Mouse (Mus musculus) CH12.LX (cell line): Measurements from ENCODE around the gene Nlrp3. TPM values are rescaled to one million over a fixed set of nuclear protein-coding genes. Genes with fewer than 3 reads are reported as not detected.
A peak's percentile ranks its signal among the peaks of the same experiment; 100 is the strongest.

Experiments used
- DNase-seq: peaks from one replicate; pipeline ENCODE4 v3.0.0-alpha.2; 2013; ENCODE audit errors: extremely low read depth
- H3K27ac ChIP-seq: 2 replicates; pipeline ENCODE4 v1.5.1; 2012; ENCODE audit warnings: low read depth, mild to moderate bottlenecking, control low read depth, moderate library complexity; ENCODE audit not compliant: insufficient read depth
- H3K27me3 ChIP-seq: replicated peaks from 2 replicates; pipeline ENCODE3; 2012; ENCODE audit warnings: inconsistent platforms
- H3K36me3 ChIP-seq, 2 experiments: replicated peaks in 1 of 2; 2 replicates each; pipeline versions ENCODE3 to v1.6.1; 2012; ENCODE audit warnings: inconsistent platforms in 1 of 2, low read length in 1 of 2, mild to moderate bottlenecking in 1 of 2, mixed read lengths in 1 of 2, moderate library complexity in 1 of 2; ENCODE audit not compliant: control insufficient read depth in 1 of 2, insufficient read depth in 1 of 2
- H3K4me1 ChIP-seq, 2 experiments: 2 replicates each; pipeline ENCODE4 v1.6.1; 2012; ENCODE audit warnings: inconsistent platforms in 1 of 2, moderate library complexity in 1 of 2; ENCODE audit not compliant: insufficient read depth in 2 of 2, control insufficient read depth in 1 of 2
- H3K4me2 ChIP-seq: 2 replicates; pipeline ENCODE4 v1.6.1; 2012; ENCODE audit warnings: low read depth, mild to moderate bottlenecking, control low read depth; ENCODE audit not compliant: poor library complexity, insufficient read depth, severe bottlenecking
- H3K4me3 ChIP-seq, 3 experiments: fragments of 150-350 bp in 1 of 3; sonication (generic) in 1 of 3; replicated peaks in 1 of 3; 2 replicates each; pipeline versions ENCODE3 to v1.5.1; 2011 to 2012; ENCODE audit warnings: low read depth in 2 of 3, low read length in 2 of 3, mild to moderate bottlenecking in 2 of 3, moderate library complexity in 2 of 3, control low read depth in 1 of 3, improper control_type of control experiment in 1 of 3, inconsistent platforms in 1 of 3, mixed read lengths in 1 of 3; ENCODE audit not compliant: poor library complexity in 1 of 3
- H3K79me2 ChIP-seq: replicated peaks from 2 replicates; pipeline ENCODE4 v1.6.1; 2012; ENCODE audit warnings: mild to moderate bottlenecking, moderate library complexity; ENCODE audit not compliant: control insufficient read depth, poor library complexity, insufficient read depth, severe bottlenecking; ENCODE audit errors: extremely low read depth
- H3K9ac ChIP-seq: 2 replicates; pipeline ENCODE4 v1.6.1; 2012; ENCODE audit warnings: low read depth, mild to moderate bottlenecking, control low read depth, moderate library complexity; ENCODE audit not compliant: insufficient read depth
- H3K9me3 ChIP-seq: replicated peaks from 2 replicates; pipeline ENCODE3; 2012; ENCODE audit warnings: low read length, inconsistent platforms, mixed read lengths
- BHLHE40 ChIP-seq: IDR thresholded peaks from 2 replicates; pipeline ENCODE4 v1.6.1; 2011; ENCODE audit warnings: mild to moderate bottlenecking, low read depth, low read length, improper control_type of control experiment
- CHD1 ChIP-seq: IDR thresholded peaks from 2 replicates; pipeline ENCODE4 v1.6.1; 2012; ENCODE audit warnings: low read depth, low read length, improper control_type of control experiment, inconsistent platforms
- CTCF ChIP-seq, 2 experiments: IDR thresholded peaks in 1 of 2; conservative IDR thresholded peaks in 1 of 2; 2 replicates each; pipeline ENCODE4 v1.5.1; 2011 to 2012; ENCODE audit warnings: low read depth in 2 of 2, low read length in 2 of 2, improper control_type of control experiment in 1 of 2, inconsistent platforms in 1 of 2, mild to moderate bottlenecking in 1 of 2, moderate library complexity in 1 of 2
- ELF1 ChIP-seq: IDR thresholded peaks from 2 replicates; pipeline ENCODE4 v1.6.1; 2014; ENCODE audit warnings: low read depth, mild to moderate bottlenecking, inconsistent platforms, low read length, improper control_type of control experiment
- EP300 ChIP-seq: IDR thresholded peaks from 2 replicates; pipeline ENCODE4 v1.6.1; 2011; ENCODE audit warnings: low read length, improper control_type of control experiment
- ETS1 ChIP-seq: conservative IDR thresholded peaks from 2 replicates; pipeline ENCODE4 v1.6.1; 2012; ENCODE audit warnings: low read depth, mild to moderate bottlenecking, inconsistent platforms, low read length, improper control_type of control experiment, moderate library complexity
- GABPA ChIP-seq: IDR thresholded peaks from 2 replicates; pipeline ENCODE4 v1.6.1; 2012; ENCODE audit warnings: low read depth, low read length, improper control_type of control experiment, inconsistent platforms; ENCODE audit not compliant: insufficient replicate concordance
- HCFC1 ChIP-seq: IDR thresholded peaks from 2 replicates; pipeline ENCODE4 v1.6.1; 2012; ENCODE audit warnings: low read depth, mild to moderate bottlenecking, inconsistent platforms, low read length, improper control_type of control experiment
- KAT2A ChIP-seq: IDR thresholded peaks from 2 replicates; pipeline ENCODE4 v1.6.1; 2012; ENCODE audit warnings: low read length, improper control_type of control experiment, inconsistent platforms; ENCODE audit not compliant: insufficient replicate concordance
- MAX ChIP-seq: IDR thresholded peaks from 2 replicates; pipeline ENCODE4 v1.6.1; 2011; ENCODE audit warnings: low read length, improper control_type of control experiment
- MAZ ChIP-seq: IDR thresholded peaks from 2 replicates; pipeline ENCODE4 v1.6.1; 2012; ENCODE audit warnings: low read depth, mild to moderate bottlenecking, inconsistent platforms, low read length, improper control_type of control experiment, moderate library complexity
- MXI1 ChIP-seq: IDR thresholded peaks from 2 replicates; pipeline ENCODE4 v1.6.1; 2011; ENCODE audit warnings: mild to moderate bottlenecking, low read depth, low read length, improper control_type of control experiment
- NRF1 ChIP-seq: IDR thresholded peaks from 2 replicates; pipeline ENCODE4 v1.6.1; 2014; ENCODE audit warnings: low read depth, mild to moderate bottlenecking, inconsistent platforms, low read length, improper control_type of control experiment, moderate library complexity
- POLR2A ChIP-seq: IDR thresholded peaks from 2 replicates; pipeline ENCODE4 v1.6.1; 2011; ENCODE audit warnings: low read depth, mild to moderate bottlenecking, improper control_type of control experiment, low read length
- POLR2AphosphoS2 ChIP-seq: IDR thresholded peaks from 2 replicates; pipeline ENCODE4 v1.6.1; 2011; ENCODE audit warnings: low read depth, low read length, improper control_type of control experiment
- RCOR1 ChIP-seq: conservative IDR thresholded peaks from 2 replicates; pipeline ENCODE4 v1.6.1; 2012; ENCODE audit warnings: low read depth, mild to moderate bottlenecking, inconsistent platforms, low read length, improper control_type of control experiment
- SIN3A ChIP-seq: IDR thresholded peaks from 2 replicates; pipeline ENCODE4 v1.6.1; 2012; ENCODE audit warnings: low read length, improper control_type of control experiment, inconsistent platforms
- SMC3 ChIP-seq: IDR thresholded peaks from 2 replicates; pipeline ENCODE4 v1.6.1; 2011; ENCODE audit warnings: low read depth, low read length, improper control_type of control experiment
- TCF12 ChIP-seq: IDR thresholded peaks from 2 replicates; pipeline ENCODE4 v1.6.1; 2014; ENCODE audit warnings: low read depth, mild to moderate bottlenecking, inconsistent platforms, low read length, improper control_type of control experiment
- UBTF ChIP-seq: IDR thresholded peaks from 2 replicates; pipeline ENCODE4 v1.6.1; 2012; ENCODE audit warnings: low read depth, mild to moderate bottlenecking, inconsistent platforms, low read length, improper control_type of control experiment, moderate library complexity
- USF1 ChIP-seq: IDR thresholded peaks from 2 replicates; pipeline ENCODE4 v1.6.1; 2014; ENCODE audit warnings: low read depth, mild to moderate bottlenecking, inconsistent platforms, low read length, improper control_type of control experiment
- USF2 ChIP-seq: conservative IDR thresholded peaks from 2 replicates; pipeline ENCODE4 v1.6.1; 2011; ENCODE audit warnings: low read depth, low read length, improper control_type of control experiment
- ZKSCAN1 ChIP-seq: IDR thresholded peaks from 2 replicates; pipeline ENCODE4 v1.6.1; 2012; ENCODE audit warnings: low read depth, inconsistent platforms, low read length, improper control_type of control experiment, borderline replicate concordance
- ZMIZ1 ChIP-seq: IDR thresholded peaks from 2 replicates; pipeline ENCODE4 v1.6.1; 2012; ENCODE audit warnings: low read depth, mild to moderate bottlenecking, inconsistent platforms, low read length, improper control_type of control experiment
- ZNF384 ChIP-seq: IDR thresholded peaks from 2 replicates; pipeline ENCODE4 v1.6.1; 2012; ENCODE audit warnings: low read depth, low read length, improper control_type of control experiment, inconsistent platforms
- dilution Hi-C: fragments of 300-500 bp; cut with MboI; formaldehyde crosslinking; loops from 2 replicates; pipeline ENCODE4 v1.14.3; 2020; ENCODE audit warnings: low sequenced_read_pairs; ENCODE audit not compliant: extremely low pct_unique_long_range_greater_than_20kb, extremely low pct_ligation_motif_present
- in situ Hi-C: fragments of 300-500 bp; cut with MboI; formaldehyde crosslinking; loops from 3 replicates; pipeline ENCODE4 v1.14.3; 2019; ENCODE audit warnings: low sequenced_read_pairs, low pct_ligation_motif_present, low pct_unique_long_range_greater_than_20kb, mixed read lengths
- polyA plus RNA-seq: library from polyadenylated mRNA; unstranded; fragments of >175 nt; gene quantifications from 2 replicates; pipeline ENCODE4 v1.2.1, GENCODE M21; 2012; ENCODE audit warnings: low read depth; ENCODE audit not compliant: insufficient read length
- total RNA-seq, 2 experiments: library from RNA; depleted of rRNA; stranded (reverse); fragments of 300-350 nt in 1 of 2; fragments of >200 nt in 1 of 2; gene quantifications; 2 replicates each; pipeline ENCODE4 v1.2.3; 2012 to 2014

Nlrp3 gene
- total and polyA plus RNA-seq, 3 experiments: 0.04 TPM; not detected in 2

DNA sequence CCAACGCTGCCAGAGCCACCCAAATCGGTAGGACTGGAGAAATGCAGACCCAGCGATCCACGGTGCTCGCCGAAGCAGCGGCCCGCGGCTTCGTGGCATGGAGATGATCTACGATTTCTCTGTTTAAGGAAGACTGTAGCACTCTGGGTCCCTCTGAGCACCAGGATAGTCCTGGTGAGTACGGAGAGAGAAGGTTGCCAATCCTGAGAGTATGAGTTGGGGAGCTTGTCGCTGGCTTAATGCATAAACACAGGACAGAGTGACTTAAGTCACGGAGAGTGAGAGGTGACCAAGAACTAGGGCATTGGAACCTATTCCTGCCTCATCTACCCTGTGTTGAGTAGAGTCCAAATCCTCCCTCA, 34.7 kb upstream of the Nlrp3 start:
- dilution Hi-C loops (no loop called here), in situ Hi-C loops (no loop called here)
- peaks cover 24 to 64% of the 10 kb centered on the region in 2 experiments for H3K36me3 ChIP-seq
- no peak for TF ChIP-seq KAT2A
- TF ChIP-seq BHLHE40: 0 out of 2 replicates have a peak, but pooled peaks have one; percentile 13
- peaks cover 2% of the 10 kb centered on the region; the same call in 1 of the 2 replicates for H3K79me2 ChIP-seq
- H3K27ac ChIP-seq: no peak overlapping the region
- H3K4me1 ChIP-seq: peaks cover 4 to 48% of the 10 kb centered on the region in 2 experiments; a peak in 3 of 4 replicates
- H3K4me3 ChIP-seq: peak overlapping the region; percentile 47 to 80 (median 76)
- peak overlapping the region; percentile 35 for H3K4me2 ChIP-seq
- peak overlapping the region; percentile 89 for H3K9ac ChIP-seq
- no peaks in the 10 kb centered on the region for H3K9me3 ChIP-seq
- H3K27me3 ChIP-seq: no peaks in the 10 kb centered on the region
- no peak for DNase-seq

DNA sequence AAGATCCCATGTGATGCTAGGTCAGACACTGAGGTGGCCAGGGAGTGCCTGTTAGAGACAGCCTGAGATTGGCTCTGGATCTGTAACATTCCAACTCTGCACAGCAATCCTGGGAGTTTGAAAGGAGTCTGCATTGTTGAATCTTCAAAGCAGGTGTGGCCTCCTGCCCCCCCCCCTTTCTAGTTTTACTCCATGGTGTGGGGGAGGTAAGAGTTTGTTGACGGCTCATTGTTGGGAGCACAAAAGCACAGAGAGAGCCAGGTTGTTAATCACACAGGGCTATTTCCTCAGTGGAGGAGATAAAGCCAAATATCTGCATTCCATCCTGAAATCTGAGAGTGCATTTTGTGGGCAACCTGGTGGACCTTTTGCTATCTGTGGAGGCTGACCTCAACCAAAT, 29.8 kb upstream of the Nlrp3 start:
- no peak for DNase-seq
- Histone ChIP-seq H3K9me3 (no peaks in the 10 kb centered on the region), H3K9ac (no peak overlapping the region), H3K4me2 (no peak overlapping the region), H3K4me3 (no peak overlapping the region), H3K27me3 (no peaks in the 10 kb centered on the region), H3K27ac (no peak overlapping the region), H3K36me3 (peaks cover 0 to 35% of the 10 kb centered on the region in 2 experiments), H3K79me2 (no peaks in the 10 kb centered on the region), H3K4me1 (peaks cover 3 to 11% of the 10 kb centered on the region in 2 experiments; a peak in 2 of 4 replicates)
- in situ Hi-C loops (no loop called here), dilution Hi-C loops (no loop called here)
- TF ChIP-seq CTCF (conservative IDR thresholded peaks at IDR 0.05 in 1 of 2, IDR thresholded peaks at IDR 0.05 in 1 of 2; ENCODE audit: low read depth in 2 of 2, low read length in 2 of 2): no peak
- TF ChIP-seq ZKSCAN1: no peak
- TF ChIP-seq ZNF384: no peak
- no peak for TF ChIP-seq GABPA
- no peak for TF ChIP-seq ETS1
- TF ChIP-seq MXI1: no peak

DNA sequence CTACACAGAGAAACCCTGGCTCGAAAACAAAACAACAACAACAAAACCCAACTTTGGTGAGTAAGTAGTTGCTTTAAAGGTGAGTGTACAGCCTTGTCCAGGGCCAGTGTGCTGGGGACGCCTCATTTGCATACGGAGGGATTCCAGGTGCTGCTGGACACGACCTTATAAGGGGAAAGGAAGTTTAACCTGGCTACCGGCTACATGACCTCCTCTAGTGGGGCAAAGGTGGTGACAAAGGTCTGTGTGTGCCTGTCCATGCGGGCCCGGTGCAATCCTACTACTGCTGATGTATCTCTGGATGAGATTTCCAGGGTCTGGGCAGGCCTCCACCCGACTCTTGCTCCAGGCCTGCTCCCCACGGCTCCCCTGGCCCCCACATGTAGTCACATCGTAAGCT, 28.6 kb upstream of the Nlrp3 start:
- in situ Hi-C loops: no loop called here
- Histone ChIP-seq H3K9me3 (no peaks in the 10 kb centered on the region), H3K36me3 (peaks cover 0 to 28% of the 10 kb centered on the region in 2 experiments), H3K79me2 (no peaks in the 10 kb centered on the region), H3K4me1 (peaks cover 0 to 4% of the 10 kb centered on the region in 2 experiments; a peak in 1 of 4 replicates), H3K9ac (no peak overlapping the region), H3K4me3 (no peak overlapping the region), H3K4me2 (no peak overlapping the region), H3K27me3 (no peaks in the 10 kb centered on the region), H3K27ac (no peak overlapping the region)
- TF ChIP-seq USF1 (no peak), POLR2AphosphoS2 (no peak), ZMIZ1 (no peak), HCFC1 (no peak), TCF12 (no peak), POLR2A (no peak), MAZ (no peak), ELF1 (no peak), SMC3 (no peak), CHD1 (no peak), NRF1 (no peak), SIN3A (no peak), BHLHE40 (no peak), EP300 (no peak), USF2 (no peak), MAX (no peak), UBTF (no peak), RCOR1 (no peak)
- dilution Hi-C loops: no loop called here
- DNase-seq: no peak
